Mouse (Mus musculus): ENCODE results near the gene Naaladl2. TPM values are rescaled to one million over a fixed set of nuclear protein-coding genes. Genes with fewer than 3 reads are reported as not detected.

Naaladl2 gene
- not detected in 2 replicates for total RNA-seq (2014; fragmentation: Nextera tagmentation)
- total RNA-seq (2017) = 0.05 and 0.29 TPM in 2 replicates
- not detected in 2 replicates for polyA plus RNA-seq (2012)

DNA sequence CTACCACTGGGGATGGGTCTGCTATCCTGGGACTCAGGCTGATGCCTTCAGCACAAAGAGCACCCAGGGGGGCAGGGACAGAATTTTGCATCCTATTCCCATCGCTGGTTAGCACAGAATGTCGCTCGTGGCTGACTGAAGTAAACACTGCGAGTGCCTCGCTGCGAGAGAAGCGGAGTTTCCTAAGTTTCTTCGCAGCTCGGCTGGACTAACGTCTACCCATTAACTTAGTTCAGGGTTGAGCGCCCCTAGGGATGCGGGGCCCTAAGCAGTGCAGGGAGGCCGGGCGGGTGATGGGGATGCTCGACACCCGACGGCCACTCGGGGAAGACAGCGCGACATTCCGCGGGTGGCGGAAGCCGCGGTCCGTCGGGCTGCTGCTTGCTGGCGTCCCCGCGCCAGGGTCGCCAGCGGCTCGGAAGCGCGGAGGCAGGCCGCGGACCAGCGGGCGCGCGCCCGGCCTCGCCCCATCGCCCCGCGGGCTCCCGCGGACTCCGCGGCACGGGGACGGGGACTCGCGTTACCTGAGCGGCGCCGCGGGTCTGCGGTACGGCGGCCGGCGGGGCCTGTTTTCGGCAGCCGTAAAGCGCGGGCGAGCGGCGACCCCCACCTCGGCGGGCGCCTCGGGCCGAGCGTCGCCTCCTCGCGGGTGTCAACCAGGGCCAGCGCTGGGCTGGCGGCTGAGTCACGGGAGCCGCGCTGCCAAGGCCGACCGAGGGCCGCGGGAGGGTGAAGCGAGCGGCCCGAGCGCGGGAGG is at the start of gene Naaladl2:
Gene Naaladl2 (minus strand): TSS at position 707 of the 757 bp plus-strand sequence.
- Histone ChIP-seq H3K4me3 (ENCODE audit: low read depth, low read length) (no peak within 1 kb of the TSS; the same call in 1 of the 2 replicates), H3K36me3 (replicated peaks) (no peaks in the 10 kb centered on the region), H3K27me3 (ENCODE audit: insufficient read depth, low read length) (no peaks in the 10 kb centered on the region), H3K4me1 (ENCODE audit: insufficient read depth, low read depth, low read length) (no peaks in the 10 kb centered on the region), H3K9me3 (replicated peaks) (peaks cover 10% of the 10 kb centered on the region)
- no peak for TF ChIP-seq POLR2AphosphoS5 (IDR thresholded peaks at IDR 0.05; ENCODE audit: insufficient replicate concordance, low read depth, low read length)
- no peak for TF ChIP-seq CTCF (IDR thresholded peaks at IDR 0.05; ENCODE audit: low read depth, low read length)
- no peak for TF ChIP-seq GATA2 (IDR thresholded peaks at IDR 0.05; ENCODE audit: borderline replicate concordance, low read depth, low read length)
- TF ChIP-seq GATA1 (IDR thresholded peaks at IDR 0.05; ENCODE audit: borderline replicate concordance, low read length) = no peak
- TF ChIP-seq TAL1 (conservative IDR thresholded peaks at IDR 0.05; ENCODE audit: low read depth, low read length) = no peak
- ATAC-seq (ENCODE audit: extremely low read depth, insufficient number of reproducible peaks, low FRiP score, poor library complexity, severe bottlenecking) (no peak), DNase-seq (ENCODE audit: low spot score) (no peak)

DNA sequence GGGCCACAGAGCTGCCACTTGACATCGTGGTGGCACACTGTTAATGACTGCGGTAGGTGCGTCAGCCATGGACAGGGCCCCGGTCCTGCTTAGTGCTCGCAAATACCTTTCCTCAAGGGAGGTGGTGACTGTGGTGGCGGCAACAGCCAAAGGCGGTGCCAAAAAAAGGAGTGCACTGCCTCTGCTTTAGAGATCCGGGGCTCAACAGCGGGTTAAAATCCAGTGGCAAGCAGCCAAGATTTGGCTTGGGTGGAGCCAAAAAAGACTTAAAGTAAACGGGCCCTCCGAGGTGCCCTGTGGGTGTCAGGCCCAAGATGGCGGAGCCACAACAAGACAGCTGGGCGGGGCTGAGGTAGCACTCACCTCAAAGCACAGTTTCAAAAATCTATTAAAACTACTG is 7.7 kb upstream of the Naaladl2 start:
- no peaks in the 10 kb centered on the region for H3K4me1 ChIP-seq (ENCODE audit: insufficient read depth, low read depth, low read length)
- no peaks in the 10 kb centered on the region for H3K27me3 ChIP-seq (ENCODE audit: insufficient read depth, low read length)
- peaks cover 3% of the 10 kb centered on the region for H3K9me3 ChIP-seq (replicated peaks)
- ATAC-seq (ENCODE audit: extremely low read depth, insufficient number of reproducible peaks, low FRiP score, poor library complexity, severe bottlenecking) (no peak), DNase-seq (ENCODE audit: low spot score) (no peak)
- no peak for TF ChIP-seq GATA2 (IDR thresholded peaks at IDR 0.05; ENCODE audit: borderline replicate concordance, low read depth, low read length)
- TF ChIP-seq POLR2AphosphoS5 (IDR thresholded peaks at IDR 0.05; ENCODE audit: insufficient replicate concordance, low read depth, low read length) = no peak
- TF ChIP-seq CTCF (IDR thresholded peaks at IDR 0.05; ENCODE audit: low read depth, low read length) = no peak
- no peak for TF ChIP-seq TAL1 (conservative IDR thresholded peaks at IDR 0.05; ENCODE audit: low read depth, low read length)
- no peak for TF ChIP-seq GATA1 (IDR thresholded peaks at IDR 0.05; ENCODE audit: borderline replicate concordance, low read length)
- no peaks in the 10 kb centered on the region for H3K36me3 ChIP-seq (replicated peaks)
- no peak overlapping the region for H3K4me3 ChIP-seq (ENCODE audit: low read depth, low read length)

- TF ChIP-seq TAL1 (conservative IDR thresholded peaks at IDR 0.05; ENCODE audit: low read depth, low read length) = no peak
- TF ChIP-seq POLR2AphosphoS5 (IDR thresholded peaks at IDR 0.05; ENCODE audit: insufficient replicate concordance, low read depth, low read length) = no peak
- no peak for TF ChIP-seq CTCF (IDR thresholded peaks at IDR 0.05; ENCODE audit: low read depth, low read length)
- no peak for TF ChIP-seq GATA1 (IDR thresholded peaks at IDR 0.05; ENCODE audit: borderline replicate concordance, low read length)
- no peak for TF ChIP-seq GATA2 (IDR thresholded peaks at IDR 0.05; ENCODE audit: borderline replicate concordance, low read depth, low read length)
- Histone ChIP-seq H3K4me3 (ENCODE audit: low read depth, low read length) (no peak overlapping the region), H3K27me3 (ENCODE audit: insufficient read depth, low read length) (no peaks in the 10 kb centered on the region), H3K9me3 (replicated peaks) (peaks cover 13% of the 10 kb centered on the region), H3K4me1 (ENCODE audit: insufficient read depth, low read depth, low read length) (no peaks in the 10 kb centered on the region), H3K36me3 (replicated peaks) (no peaks in the 10 kb centered on the region)
- DNase-seq (ENCODE audit: low spot score) = no peak
- ATAC-seq (ENCODE audit: extremely low read depth, insufficient number of reproducible peaks, low FRiP score, poor library complexity, severe bottlenecking) = no peak
These were observed 3.2 kb upstream of the Naaladl2 start for GRCm38 (mm10) chr3:25147271-25147670.

- H3K36me3 ChIP-seq (replicated peaks) = no peaks in the 10 kb centered on the region
- H3K4me1 ChIP-seq (ENCODE audit: insufficient read depth, low read depth, low read length) = no peaks in the 10 kb centered on the region
- no peaks in the 10 kb centered on the region for H3K27me3 ChIP-seq (ENCODE audit: insufficient read depth, low read length)
- H3K9me3 ChIP-seq (replicated peaks) = peaks cover 10% of the 10 kb centered on the region
- no peak for ATAC-seq (ENCODE audit: extremely low read depth, insufficient number of reproducible peaks, low FRiP score, poor library complexity, severe bottlenecking)
- TF ChIP-seq CTCF (IDR thresholded peaks at IDR 0.05; ENCODE audit: low read depth, low read length) = no peak
- no peak for TF ChIP-seq POLR2AphosphoS5 (IDR thresholded peaks at IDR 0.05; ENCODE audit: insufficient replicate concordance, low read depth, low read length)
- no peak for TF ChIP-seq TAL1 (conservative IDR thresholded peaks at IDR 0.05; ENCODE audit: low read depth, low read length)
- TF ChIP-seq GATA2 (IDR thresholded peaks at IDR 0.05; ENCODE audit: borderline replicate concordance, low read depth, low read length) = no peak
- no peak for TF ChIP-seq GATA1 (IDR thresholded peaks at IDR 0.05; ENCODE audit: borderline replicate concordance, low read length)
- DNase-seq (ENCODE audit: low spot score) = no peak
- no peak overlapping the region for H3K4me3 ChIP-seq (ENCODE audit: low read depth, low read length)
These were observed 1.1 kb upstream of the Naaladl2 start for GRCm38 (mm10) chr3:25144961-25145697.

DNA sequence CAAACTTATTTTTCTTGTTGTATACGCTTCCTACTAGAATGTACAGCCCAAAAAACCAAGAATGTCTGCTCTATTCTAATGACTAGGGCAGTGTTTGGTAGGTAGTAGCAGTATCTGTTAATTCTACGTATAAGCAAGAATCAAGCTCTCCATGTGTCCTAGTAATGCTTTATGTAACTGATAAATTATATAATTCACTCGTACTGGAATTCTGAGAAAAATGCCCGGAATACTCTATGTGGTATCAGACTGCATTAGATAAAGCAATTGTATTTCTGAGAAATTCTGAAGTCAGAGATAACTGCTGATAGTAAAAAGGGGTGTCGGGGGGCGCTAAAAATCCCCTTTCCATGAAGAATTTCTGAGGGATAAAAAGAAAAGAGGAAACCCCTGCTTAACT is 950 bp downstream of the Naaladl2 start:
- ATAC-seq (ENCODE audit: extremely low read depth, insufficient number of reproducible peaks, low FRiP score, poor library complexity, severe bottlenecking) = no peak

GRCm38 (mm10) chr3:25131848-25132247 is 12.2 kb downstream of the Naaladl2 start:
- ATAC-seq (ENCODE audit: extremely low read depth, insufficient number of reproducible peaks, low FRiP score, poor library complexity, severe bottlenecking) (no peak; the same call in 1 of the 2 replicates), DNase-seq (ENCODE audit: low spot score) (no peak)
- H3K36me3 ChIP-seq (replicated peaks) = no peaks in the 10 kb centered on the region
- no peaks in the 10 kb centered on the region for H3K9me3 ChIP-seq (replicated peaks)
- no peaks in the 10 kb centered on the region for H3K27me3 ChIP-seq (ENCODE audit: insufficient read depth, low read length)
- H3K4me3 ChIP-seq (ENCODE audit: low read depth, low read length) = no peak overlapping the region
- H3K4me1 ChIP-seq (ENCODE audit: insufficient read depth, low read depth, low read length) = peaks cover 4% of the 10 kb centered on the region; the same call in 1 of the 2 replicates
- TF ChIP-seq CTCF (IDR thresholded peaks at IDR 0.05; ENCODE audit: low read depth, low read length) (no peak), GATA1 (IDR thresholded peaks at IDR 0.05; ENCODE audit: borderline replicate concordance, low read length) (no peak), TAL1 (conservative IDR thresholded peaks at IDR 0.05; ENCODE audit: low read depth, low read length) (no peak), POLR2AphosphoS5 (IDR thresholded peaks at IDR 0.05; ENCODE audit: insufficient replicate concordance, low read depth, low read length) (no peak), GATA2 (IDR thresholded peaks at IDR 0.05; ENCODE audit: borderline replicate concordance, low read depth, low read length) (no peak)

More for the DNA sequence above, 950 bp downstream of the Naaladl2 start:
- DNase-seq (ENCODE audit: low spot score) = no peak
- peaks cover 10% of the 10 kb centered on the region for H3K9me3 ChIP-seq (replicated peaks)
- TF ChIP-seq GATA2 (IDR thresholded peaks at IDR 0.05; ENCODE audit: borderline replicate concordance, low read depth, low read length) (no peak), CTCF (IDR thresholded peaks at IDR 0.05; ENCODE audit: low read depth, low read length) (no peak), GATA1 (IDR thresholded peaks at IDR 0.05; ENCODE audit: borderline replicate concordance, low read length) (no peak), POLR2AphosphoS5 (IDR thresholded peaks at IDR 0.05; ENCODE audit: insufficient replicate concordance, low read depth, low read length) (no peak), TAL1 (conservative IDR thresholded peaks at IDR 0.05; ENCODE audit: low read depth, low read length) (no peak)
- H3K36me3 ChIP-seq (replicated peaks) = no peaks in the 10 kb centered on the region
- no peak overlapping the region for H3K4me3 ChIP-seq (ENCODE audit: low read depth, low read length)
- H3K4me1 ChIP-seq (ENCODE audit: insufficient read depth, low read depth, low read length) = no peaks in the 10 kb centered on the region
- no peaks in the 10 kb centered on the region for H3K27me3 ChIP-seq (ENCODE audit: insufficient read depth, low read length)

All from G1E (cell line).